Mouse (Mus musculus) kidney, embryonic 15.5 days (tissue): ENCODE data around the gene Gjd2. TPM values are rescaled to one million over a fixed set of nuclear protein-coding genes. Genes with fewer than 3 reads are reported as not detected.

Experiments used
- ATAC-seq: fragments of 200-750 bp; cut with Nextera tagmentation; replicated peaks from 2 replicates; pipeline ENCODE4 v1.8.0; 2017; ENCODE audit warnings: moderate TSS enrichment; ENCODE audit not compliant: low FRiP score
- H3K27ac ChIP-seq: fragments of 300-500 bp; sonication (generic); 2 replicates; pipeline ENCODE4 v1.5.1; 2015; ENCODE audit warnings: mild to moderate bottlenecking, inconsistent platforms
- H3K27me3 ChIP-seq: fragments of 300-500 bp; sonication (generic); 2 replicates; pipeline ENCODE4 v1.6.1; 2015; ENCODE audit warnings: inconsistent platforms
- H3K36me3 ChIP-seq: fragments of 300-500 bp; sonication (generic); 2 replicates; pipeline ENCODE4 v1.6.1; 2015; ENCODE audit warnings: inconsistent platforms
- H3K4me1 ChIP-seq: fragments of 300-500 bp; sonication (generic); 2 replicates; pipeline ENCODE4 v1.6.1; 2015; ENCODE audit warnings: inconsistent platforms
- H3K4me2 ChIP-seq: fragments of 300-500 bp; sonication (generic); 2 replicates; pipeline ENCODE4 v1.6.1; 2015; ENCODE audit warnings: moderate library complexity, mild to moderate bottlenecking, inconsistent platforms
- H3K4me3 ChIP-seq: fragments of 300-500 bp; sonication (generic); replicated peaks from 2 replicates; pipeline ENCODE4 v1.5.1; 2015; ENCODE audit warnings: mild to moderate bottlenecking, inconsistent platforms
- H3K9ac ChIP-seq: fragments of 300-500 bp; sonication (generic); 2 replicates; pipeline ENCODE4 v1.6.1; 2015; ENCODE audit warnings: mild to moderate bottlenecking, inconsistent platforms
- H3K9me3 ChIP-seq: fragments of 300-500 bp; sonication (generic); replicated peaks from 2 replicates; pipeline ENCODE4 v1.6.1; 2016; ENCODE audit warnings: inconsistent platforms
- WGBS: fragments of 180-500 bp; shearing (Covaris S2); methylation state at CpG from one replicate; pipeline ENCODE4 v1.1.7; 2015; ENCODE audit warnings: mixed read lengths; 5-methylcytosine and 5-hydroxymethylcytosine counted together
- polyA plus RNA-seq: library from polyadenylated mRNA; unstranded; fragments of >200 nt; fragmentation: Nextera tagmentation; extraction: Ambion mirVana; gene quantifications from 2 replicates; pipeline ENCODE4 v1.2.1, GENCODE M21; 2015

Gene Gjd2
- 0.38 and 0.41 TPM in 2 replicates for polyA plus RNA-seq

GRCm38 (mm10) chr2:114013295-114013771 is at the start of gene Gjd2:
Gene Gjd2 (minus strand): TSS chr2:114013619.
- Histone ChIP-seq H3K27me3 (peaks cover 65% of the 10 kb centered on the region), H3K9ac (no peak within 1 kb of the TSS), H3K9me3 (no peaks in the 10 kb centered on the region)

GRCm38 (mm10) chr2:114060071-114060591 is 46.7 kb upstream of the Gjd2 start:
- no peaks in the 10 kb centered on the region for H3K36me3 ChIP-seq
- no peaks in the 10 kb centered on the region for H3K4me1 ChIP-seq
- no peak overlapping the region for H3K4me2 ChIP-seq
- no peak for ATAC-seq
- WGBS: 49% methylated on average over 6 of the region's 6 CpGs
- no peaks in the 10 kb centered on the region for H3K27me3 ChIP-seq
- no peak overlapping the region for H3K27ac ChIP-seq
- no peak overlapping the region for H3K4me3 ChIP-seq
- no peaks in the 10 kb centered on the region for H3K9me3 ChIP-seq
- no peak overlapping the region for H3K9ac ChIP-seq

More at GRCm38 (mm10) chr2:114013295-114013771, at the start of gene Gjd2:
- Histone ChIP-seq H3K4me2 (peak within 1 kb of the TSS; percentile 72), H3K36me3 (no peaks in the 10 kb centered on the region), H3K4me1 (peaks cover 13% of the 10 kb centered on the region), H3K27ac (no peak within 1 kb of the TSS), H3K4me3 (peak within 1 kb of the TSS; percentile 47)
- whole genome bisulfite sequencing: under 1% methylated on average over 45 of the region's 60 CpGs
- peak; percentile 87 for ATAC-seq

DNA sequence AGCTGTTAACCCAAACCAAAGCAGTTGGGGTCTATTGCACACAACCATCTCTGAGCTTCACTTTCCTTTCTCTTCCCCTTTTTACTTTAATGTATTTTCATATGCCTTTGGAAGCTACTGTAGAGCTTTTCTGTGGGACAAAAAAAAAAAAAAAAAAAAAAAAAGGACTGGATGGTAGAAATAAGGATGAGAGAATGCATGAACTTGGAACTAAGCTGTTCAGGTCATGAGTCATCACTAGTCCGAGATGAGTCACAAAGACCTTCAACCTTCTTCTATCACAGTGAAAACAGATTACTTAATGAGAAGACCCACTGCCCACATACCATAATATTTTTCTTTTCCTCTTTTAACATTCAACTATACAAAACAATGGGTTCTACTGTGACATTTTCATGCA is 46.2 kb upstream of the Gjd2 start:
- H3K4me1 ChIP-seq: no peaks in the 10 kb centered on the region
- WGBS: 65% methylated on average over 1 of the region's 1 CpGs
- no peak for ATAC-seq
- H3K27me3 ChIP-seq: no peaks in the 10 kb centered on the region
- no peak overlapping the region for H3K9ac ChIP-seq
- H3K9me3 ChIP-seq: no peaks in the 10 kb centered on the region
- H3K36me3 ChIP-seq: no peaks in the 10 kb centered on the region
- no peak overlapping the region for H3K27ac ChIP-seq
- H3K4me3 ChIP-seq: no peak overlapping the region
- H3K4me2 ChIP-seq: no peak overlapping the region

DNA sequence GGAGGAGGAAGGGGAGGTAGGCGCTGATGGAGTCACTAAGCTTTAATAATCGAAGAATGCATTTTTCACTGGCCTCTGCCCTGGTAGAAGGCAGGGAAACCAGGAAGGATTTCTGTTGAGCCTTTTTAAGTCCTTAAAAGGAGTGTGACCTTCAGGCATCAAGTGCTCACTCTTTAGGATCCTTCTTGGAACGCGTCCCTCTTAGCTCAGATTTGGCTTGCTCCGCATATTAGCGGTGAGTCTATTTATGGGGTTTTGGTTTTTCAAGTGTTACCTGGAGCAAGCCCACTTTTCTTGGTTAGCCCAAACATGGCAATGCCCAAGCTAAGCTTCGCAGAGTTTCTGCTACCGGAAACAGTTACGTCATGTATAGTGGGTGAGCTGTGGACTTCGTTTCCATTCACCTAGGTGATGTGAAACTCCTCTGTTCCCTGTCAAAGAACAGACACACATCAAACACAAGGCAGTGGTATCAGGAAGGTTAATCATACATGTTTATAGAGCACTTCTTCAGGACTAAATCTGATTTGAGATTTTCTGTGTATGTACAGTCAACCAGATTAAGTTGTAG is 44.9 kb upstream of the Gjd2 start:
- H3K4me3 ChIP-seq: no peak overlapping the region
- no peak overlapping the region for H3K4me2 ChIP-seq
- H3K36me3 ChIP-seq: no peaks in the 10 kb centered on the region
- no peak for ATAC-seq
- H3K27ac ChIP-seq: no peak overlapping the region
- H3K27me3 ChIP-seq: no peaks in the 10 kb centered on the region
- H3K9ac ChIP-seq: no peak overlapping the region
- H3K9me3 ChIP-seq: no peaks in the 10 kb centered on the region
- 92% methylated on average over 10 of the region's 10 CpGs for WGBS
- H3K4me1 ChIP-seq: no peaks in the 10 kb centered on the region

- H3K4me1 ChIP-seq: peaks cover 3% of the 10 kb centered on the region
- no peak overlapping the region for H3K4me2 ChIP-seq
- H3K27ac ChIP-seq: no peak overlapping the region
- no peaks in the 10 kb centered on the region for H3K36me3 ChIP-seq
- H3K9ac ChIP-seq: no peak overlapping the region
- H3K27me3 ChIP-seq: no peaks in the 10 kb centered on the region
- no peak overlapping the region for H3K4me3 ChIP-seq
- no peak for ATAC-seq
- 14% methylated on average over 10 of the region's 10 CpGs for WGBS
- no peaks in the 10 kb centered on the region for H3K9me3 ChIP-seq
Measured at GRCm38 (mm10) chr2:114057303-114057853, 44.0 kb upstream of the Gjd2 start.

DNA sequence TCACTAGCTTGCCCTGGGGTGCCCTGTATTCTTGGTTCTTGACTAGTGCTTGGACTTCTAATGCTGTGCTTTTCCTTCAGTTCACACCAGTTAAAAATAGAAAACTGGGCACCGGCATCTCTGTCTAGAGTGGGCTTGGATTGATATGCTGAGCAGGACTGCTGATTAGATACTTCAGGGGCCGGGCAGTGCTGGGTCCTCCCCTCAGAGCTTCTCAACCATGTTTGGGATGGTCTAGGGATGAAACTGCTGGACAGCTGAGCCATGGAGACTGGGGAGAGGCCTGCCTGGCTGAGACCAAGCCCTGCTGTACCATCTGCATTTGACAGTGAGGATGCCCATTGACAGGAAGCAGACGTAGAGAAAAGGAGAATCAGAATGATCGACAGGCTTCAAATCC is 40.7 kb upstream of the Gjd2 start:
- WGBS: 86% methylated on average over 4 of the region's 4 CpGs
- Histone ChIP-seq H3K9ac (no peak overlapping the region), H3K4me1 (peaks cover 3% of the 10 kb centered on the region), H3K36me3 (no peaks in the 10 kb centered on the region), H3K4me2 (no peak overlapping the region), H3K9me3 (no peaks in the 10 kb centered on the region), H3K27me3 (no peaks in the 10 kb centered on the region), H3K27ac (no peak overlapping the region), H3K4me3 (no peak overlapping the region)
- no peak for ATAC-seq

- Histone ChIP-seq H3K4me3 (peak within 1 kb of the TSS; percentile 8; the same call in 1 of the 2 replicates), H3K9ac (no peak within 1 kb of the TSS), H3K36me3 (no peaks in the 10 kb centered on the region), H3K9me3 (no peaks in the 10 kb centered on the region), H3K27ac (no peak within 1 kb of the TSS), H3K4me1 (peaks cover 3% of the 10 kb centered on the region), H3K27me3 (no peaks in the 10 kb centered on the region), H3K4me2 (peak within 1 kb of the TSS; percentile 48)
- peak; percentile 64; the same call in 1 of the 2 replicates for ATAC-seq
- 12% methylated on average over 14 of the region's 14 CpGs for WGBS
Measured at GRCm38 (mm10) chr2:114052696-114053598, 39.5 kb upstream of the Gjd2 start, which contains the start of gene Actc1. Gene Actc1 (minus strand): TSS chr2:114053548.

GRCm38 (mm10) chr2:114051871-114052241 is 38.4 kb upstream of the Gjd2 start:
- Histone ChIP-seq H3K27me3 (no peaks in the 10 kb centered on the region), H3K36me3 (no peaks in the 10 kb centered on the region), H3K4me1 (peaks cover 3% of the 10 kb centered on the region), H3K4me3 (no peak overlapping the region), H3K27ac (no peak overlapping the region), H3K4me2 (no peak overlapping the region), H3K9ac (no peak overlapping the region), H3K9me3 (no peaks in the 10 kb centered on the region)
- WGBS: 88% methylated on average over 14 of the region's 14 CpGs
- no peak for ATAC-seq

DNA sequence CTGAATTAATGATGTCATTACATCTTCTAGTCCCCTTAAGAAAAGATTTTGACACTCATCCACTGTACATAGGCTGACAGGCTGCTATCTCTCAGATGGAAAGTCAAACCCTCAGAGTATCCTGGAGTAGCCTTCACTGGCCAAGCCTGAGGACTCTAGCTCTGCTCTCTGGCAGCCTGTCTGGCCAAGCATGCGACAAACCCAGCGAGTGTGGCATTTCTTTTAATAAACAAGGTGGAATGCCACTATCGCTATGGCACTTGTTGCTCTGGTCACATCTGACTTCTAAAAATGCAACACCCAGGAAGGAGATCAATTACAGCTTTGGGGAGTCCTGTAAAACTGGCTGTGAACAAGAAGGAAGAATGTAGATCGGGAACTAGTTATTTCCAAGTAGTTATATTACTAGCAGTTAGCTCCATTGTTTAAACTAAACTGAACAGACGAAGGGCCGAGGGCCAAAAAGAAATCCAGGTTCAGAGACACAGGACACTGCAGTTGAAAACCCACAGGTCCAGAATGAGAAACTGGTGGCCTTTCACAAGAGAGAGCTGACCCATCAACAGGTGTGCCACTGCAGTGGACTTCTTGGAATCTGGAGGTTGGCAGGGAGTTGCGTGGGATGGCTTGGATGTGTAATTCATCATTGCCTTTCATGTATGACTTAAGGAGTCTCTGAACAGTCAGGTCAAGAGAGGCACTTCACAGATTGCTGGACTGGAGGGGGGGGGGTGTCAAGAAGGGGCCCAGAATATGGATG is 37.9 kb upstream of the Gjd2 start:
- no peak for ATAC-seq
- Histone ChIP-seq H3K9ac (no peak overlapping the region), H3K27me3 (no peaks in the 10 kb centered on the region), H3K4me1 (peaks cover 3% of the 10 kb centered on the region), H3K4me2 (no peak overlapping the region), H3K4me3 (no peak overlapping the region), H3K36me3 (no peaks in the 10 kb centered on the region), H3K27ac (no peak overlapping the region), H3K9me3 (no peaks in the 10 kb centered on the region)
- 88% methylated on average over 7 of the region's 7 CpGs for WGBS

- ATAC-seq: no peak
- Histone ChIP-seq H3K4me3 (no peak overlapping the region), H3K4me1 (peaks cover 3% of the 10 kb centered on the region), H3K9me3 (no peaks in the 10 kb centered on the region), H3K36me3 (no peaks in the 10 kb centered on the region), H3K27ac (no peak overlapping the region), H3K9ac (no peak overlapping the region), H3K27me3 (no peaks in the 10 kb centered on the region), H3K4me2 (no peak overlapping the region)
- 93% methylated on average over 7 of the region's 7 CpGs for WGBS
Measured at GRCm38 (mm10) chr2:114050150-114050549, 36.7 kb upstream of the Gjd2 start.

GRCm38 (mm10) chr2:114049372-114049771 is 36.0 kb upstream of the Gjd2 start:
- ATAC-seq: no peak
- peaks cover 3% of the 10 kb centered on the region for H3K4me1 ChIP-seq
- H3K27me3 ChIP-seq: no peaks in the 10 kb centered on the region
- 94% methylated on average over 7 of the region's 7 CpGs for WGBS
- H3K36me3 ChIP-seq: no peaks in the 10 kb centered on the region
- H3K9me3 ChIP-seq: no peaks in the 10 kb centered on the region
- no peak overlapping the region for H3K4me2 ChIP-seq
- no peak overlapping the region for H3K9ac ChIP-seq
- H3K4me3 ChIP-seq: no peak overlapping the region
- no peak overlapping the region for H3K27ac ChIP-seq
